Mouse (Mus musculus): Measurements from ENCODE around the gene Fibin.

DNA sequence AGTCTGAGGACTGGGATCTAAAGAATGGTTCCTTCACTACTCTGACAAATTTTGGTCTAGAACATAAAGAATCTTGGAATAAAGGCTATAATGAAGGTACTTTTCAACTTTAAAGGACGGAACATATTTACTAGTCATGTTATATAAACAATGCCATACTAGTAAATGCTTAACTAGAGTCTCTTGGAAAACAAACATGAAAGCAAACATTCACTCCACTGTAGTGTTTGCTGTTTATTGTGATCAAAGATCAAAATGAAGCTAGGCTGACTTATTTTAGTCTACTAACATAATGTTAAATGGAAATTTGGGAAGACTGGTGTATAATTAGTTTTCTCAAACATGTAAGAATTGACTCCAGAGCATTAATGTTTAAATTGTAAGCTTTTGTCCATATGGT, 43.7 kb downstream of the Fibin start:
- no peak for TF ChIP-seq CTCF (IDR thresholded peaks at IDR 0.05; ENCODE audit: low read depth, low read length)
- TF ChIP-seq POLR2A (IDR thresholded peaks at IDR 0.05; ENCODE audit: insufficient read depth, low read length), result no peak
- TF ChIP-seq EP300 (IDR thresholded peaks at IDR 0.05; ENCODE audit: insufficient read depth, low read depth, low read length), result no peak
